Comparison of ENCODE assay signal across 8 mouse cellular contexts in genomic region chr7:27356248-27356647, GRCm38 (mm10). TPM values are rescaled to one million over a fixed set of nuclear protein-coding genes. Genes with fewer than 3 reads are reported as not detected.
DNase-seq lines count a peak whose midpoint lies in the region; ATAC-seq and TF ChIP-seq lines count a peak whose summit lies in the region.

No protein-coding gene starts in this region.

- TF ChIP-seq EP300 in MEL (IDR thresholded peaks at IDR 0.05; ENCODE audit: low read depth in 1 of 2, low read length in 2 of 2), result no peak

- 2% methylated on average over 16 of the region's 16 CpGs for WGBS in forebrain, embryonic 12.5 days
- 4% methylated on average over 15 of the region's 16 CpGs for WGBS in hindbrain, postnatal 0 days
- WGBS in liver, embryonic 11.5 days, result 2% methylated on average over 16 of the region's 16 CpGs
- 3% methylated on average over 16 of the region's 16 CpGs for WGBS in neural tube, embryonic 13.5 days

- TF ChIP-seq POLR2A in MEL (IDR thresholded peaks at IDR 0.05; ENCODE audit: control insufficient read depth in 1 of 2, insufficient read depth in 1 of 2, low read depth in 1 of 2, low read length in 2 of 2, poor library complexity in 1 of 2), result 0 out of 4 replicates have a peak, but pooled peaks of 1 of the 2 experiments have one; percentile 42

- peak; percentile 60 for DNase-seq in adrenal gland, adult 2 months
- no peak for DNase-seq in adrenal gland, adult 18-20 months (ENCODE audit: low spot score in 2 of 2)
- no peak for DNase-seq in MEL (ENCODE audit: low read depth, low spot score)
- no peak for DNase-seq in hindbrain, postnatal 0 days (ENCODE audit: low spot score)
- DNase-seq in liver, embryonic 11.5 days (ENCODE audit: low spot score), result no peak
- DNase-seq in right cerebral cortex, postnatal 14 days, result no peak

- H3K27me3 ChIP-seq in MEL (ENCODE audit: control insufficient read depth in 1 of 2, insufficient read depth in 2 of 2, low read length in 2 of 2), result no peaks in the 10 kb centered on the region
- peaks cover 39% of the 10 kb centered on the region for H3K27me3 ChIP-seq in forebrain, embryonic 12.5 days
- 0 out of 2 replicates have a peak, but pooled peaks cover 10% of the 10 kb centered on the region for H3K27me3 ChIP-seq in hindbrain, postnatal 0 days (ENCODE audit: insufficient read depth, low read length)
- H3K27me3 ChIP-seq in liver, embryonic 11.5 days (replicated peaks; ENCODE audit: control insufficient read depth, insufficient read depth, low read length), result no peaks in the 10 kb centered on the region
- H3K27me3 ChIP-seq in neural tube, embryonic 13.5 days, result peaks cover 34% of the 10 kb centered on the region

- H3K79me2 ChIP-seq in MEL (ENCODE audit: control insufficient read depth, insufficient read depth, low read length, poor library complexity), result peaks cover 3% of the 10 kb centered on the region; the same call in 1 of the 2 replicates

- no peak for TF ChIP-seq CTCF in MEL (IDR thresholded peaks at IDR 0.05 in 2 of 3, conservative IDR thresholded peaks at IDR 0.05 in 1 of 3; ENCODE audit: control insufficient read depth in 1 of 3, insufficient read depth in 1 of 3, low read depth in 2 of 3, low read length in 3 of 3, poor library complexity in 1 of 3, severe bottlenecking in 1 of 3)
- no peak for TF ChIP-seq CTCF in hindbrain, postnatal 0 days (IDR thresholded peaks at IDR 0.05; ENCODE audit: low read depth)

- peak overlapping the region; percentile 58 to 96 for H3K4me3 ChIP-seq in MEL (ENCODE audit: control insufficient read depth in 1 of 2, insufficient read depth in 1 of 2, low read depth in 2 of 2, low read length in 2 of 2)
- H3K4me3 ChIP-seq in forebrain, embryonic 12.5 days (replicated peaks), result peak overlapping the region; percentile 67
- H3K4me3 ChIP-seq in hindbrain, postnatal 0 days (ENCODE audit: low read length), result peak overlapping the region; percentile 72
- peak overlapping the region; percentile 73 for H3K4me3 ChIP-seq in liver, embryonic 11.5 days (ENCODE audit: low read depth, low read length)
- peak overlapping the region; percentile 69 for H3K4me3 ChIP-seq in neural tube, embryonic 13.5 days

- peaks cover 0 to 18% of the 10 kb centered on the region in 2 experiments; a peak in 2 of 4 replicates for H3K36me3 ChIP-seq in MEL (ENCODE audit: control insufficient read depth in 1 of 2, insufficient read depth in 2 of 2, low read length in 2 of 2)
- peaks cover 22% of the 10 kb centered on the region for H3K36me3 ChIP-seq in forebrain, embryonic 12.5 days (replicated peaks)
- H3K36me3 ChIP-seq in hindbrain, postnatal 0 days (ENCODE audit: insufficient read depth, low read length), result peaks cover 6% of the 10 kb centered on the region; the same call in 1 of the 2 replicates
- H3K36me3 ChIP-seq in liver, embryonic 11.5 days (ENCODE audit: control insufficient read depth, insufficient read depth, low read length), result peaks cover 4% of the 10 kb centered on the region
- peaks cover 20% of the 10 kb centered on the region for H3K36me3 ChIP-seq in neural tube, embryonic 13.5 days

- H3K9ac ChIP-seq in MEL (ENCODE audit: control insufficient read depth, low read depth, low read length, poor library complexity, severe bottlenecking), result peak overlapping the region; percentile 57
- H3K9ac ChIP-seq in forebrain, embryonic 12.5 days, result no peak overlapping the region
- H3K9ac ChIP-seq in hindbrain, postnatal 0 days (replicated peaks; ENCODE audit: low read length), result 0 out of 2 replicates have a peak overlapping the region, but pooled peaks have one; percentile 2
- H3K9ac ChIP-seq in liver, embryonic 11.5 days (ENCODE audit: low read depth, low read length), result peak overlapping the region; percentile 57
- H3K9ac ChIP-seq in neural tube, embryonic 13.5 days, result peak overlapping the region; percentile 60

- ATAC-seq in forebrain, embryonic 12.5 days (ENCODE audit: low FRiP score), result peak; percentile 28; the same call in 1 of the 2 replicates
- ATAC-seq in hindbrain, postnatal 0 days, result peak; percentile 25
- ATAC-seq in liver, embryonic 11.5 days (replicated peaks; ENCODE audit: low FRiP score), result peak; percentile 34
- peak; percentile 67 for ATAC-seq in neural tube, embryonic 13.5 days (ENCODE audit: low read depth)

- TF ChIP-seq RAD21 in MEL (IDR thresholded peaks at IDR 0.05; ENCODE audit: low read depth, low read length), result no peak

- peaks cover 4 to 17% of the 10 kb centered on the region in 2 experiments for H3K4me1 ChIP-seq in MEL (ENCODE audit: control insufficient read depth in 1 of 2, insufficient read depth in 2 of 2, low read length in 2 of 2)
- peaks cover 33% of the 10 kb centered on the region for H3K4me1 ChIP-seq in forebrain, embryonic 12.5 days
- peaks cover 12% of the 10 kb centered on the region; the same call in 1 of the 2 replicates for H3K4me1 ChIP-seq in hindbrain, postnatal 0 days (ENCODE audit: insufficient read depth, low read length)
- H3K4me1 ChIP-seq in liver, embryonic 11.5 days (replicated peaks; ENCODE audit: control insufficient read depth, insufficient read depth, low read length), result peaks cover 28% of the 10 kb centered on the region
- H3K4me1 ChIP-seq in neural tube, embryonic 13.5 days (replicated peaks), result peaks cover 30% of the 10 kb centered on the region

- H3K4me2 ChIP-seq in forebrain, embryonic 12.5 days, result peak overlapping the region; percentile 65
- H3K4me2 ChIP-seq in hindbrain, postnatal 0 days (ENCODE audit: low read depth, low read length), result peak overlapping the region; percentile 81
- peak overlapping the region; percentile 69 for H3K4me2 ChIP-seq in liver, embryonic 11.5 days
- peak overlapping the region; percentile 78 for H3K4me2 ChIP-seq in neural tube, embryonic 13.5 days

- peak overlapping the region; percentile 85 for H3K27ac ChIP-seq in MEL (ENCODE audit: control insufficient read depth, low read depth, low read length)
- no peak overlapping the region for H3K27ac ChIP-seq in forebrain, embryonic 12.5 days
- H3K27ac ChIP-seq in hindbrain, postnatal 0 days, result 0 out of 2 replicates have a peak overlapping the region, but pooled peaks have one; percentile 22
- H3K27ac ChIP-seq in liver, embryonic 11.5 days (ENCODE audit: low read depth, low read length), result peak overlapping the region; percentile 82; the same call in 1 of the 2 replicates
- peak overlapping the region; percentile 49 for H3K27ac ChIP-seq in neural tube, embryonic 13.5 days (replicated peaks)

- no peaks in the 10 kb centered on the region for H3K9me3 ChIP-seq in MEL (replicated peaks; ENCODE audit: insufficient read depth, low read length)
- H3K9me3 ChIP-seq in forebrain, embryonic 12.5 days, result no peaks in the 10 kb centered on the region
- H3K9me3 ChIP-seq in hindbrain, postnatal 0 days (ENCODE audit: low read length), result no peaks in the 10 kb centered on the region
- 0 out of 2 replicates have a peak, but pooled peaks cover 2% of the 10 kb centered on the region for H3K9me3 ChIP-seq in liver, embryonic 11.5 days (ENCODE audit: control insufficient read depth, low read length)
- H3K9me3 ChIP-seq in neural tube, embryonic 13.5 days, result no peaks in the 10 kb centered on the region

TF ChIP-seq in MEL, 35 proteins besides CTCF, POLR2A, EP300 and RAD21 (continues in another document):
- TF ChIP-seq SIN3A (IDR thresholded peaks at IDR 0.05; ENCODE audit: low read length), result 0 out of 2 replicates have a peak, but pooled peaks have one; percentile 13
- TF ChIP-seq GATA1 (IDR thresholded peaks at IDR 0.05; ENCODE audit: low read depth, low read length), result no peak
- TF ChIP-seq CHD2 (IDR thresholded peaks at IDR 0.05; ENCODE audit: low read length), result no peak

RNA-seq across cellular contexts. Expression of gene Shkbp1, which starts 0.4 kb away (rescaled TPM):
- total RNA-seq in adrenal gland, adult 2 months (2021), result 10 to 100 TPM; 11.3 to 22.5 TPM
- polyA plus RNA-seq in adrenal gland, adult 2 months (2012; rRNA removed), result 60.8 and 74.5 TPM in 2 replicates
- 10 to 100 TPM; 18.3 to 19.4 TPM for total RNA-seq in adrenal gland, adult 18-20 months (2021)
- 24.2 and 25.4 TPM in 2 replicates for total RNA-seq in MEL (2012; rRNA removed)
- 10 to 100 TPM in 1 of 2 experiments, not detected in 1; 77.0 TPM for polyA plus RNA-seq in MEL (2012; ENCODE audit: insufficient read depth in 1 of 2, insufficient read length in 2 of 2, low read depth in 1 of 2, low replicate concordance in 2 of 2, missing spikeins in 1 of 2)
- polyA plus RNA-seq in forebrain, embryonic 12.5 days (2016; fragmentation: Nextera tagmentation; extraction: Ambion mirVana), result 77.1 and 81.2 TPM in 2 replicates
- 27.0 and 31.2 TPM in 2 replicates for total RNA-seq in hindbrain, postnatal 0 days (2014; rRNA removed)
- polyA plus RNA-seq in hindbrain, postnatal 0 days (2015; fragmentation: Nextera tagmentation; extraction: Ambion mirVana), result 20.0 and 20.2 TPM in 2 replicates
- polyA plus RNA-seq in liver, embryonic 11.5 days (2014; fragmentation: Nextera tagmentation; extraction: Ambion mirVana), result 46.8 and 49.6 TPM in 2 replicates
- 50.6 and 59.6 TPM in 2 replicates for polyA plus RNA-seq in neural tube, embryonic 13.5 days (2015; fragmentation: Nextera tagmentation; extraction: Ambion mirVana)

RNA-seq across cellular contexts. Expression of gene Gm20479, which starts 1.0 kb away (rescaled TPM):
- total RNA-seq in adrenal gland, adult 2 months (2021), result 1 to 10 TPM in 1 of 2 experiments, not detected in 1; 6.3 TPM
- 0.28 TPM in 2 replicates for polyA plus RNA-seq in adrenal gland, adult 2 months (2012; rRNA removed)
- total RNA-seq in adrenal gland, adult 18-20 months (2021), result 1 to 10 TPM in 1 of 2 experiments, not detected in 1; 1.7 TPM
- 0.42 TPM in 1 of 2 replicates, not detected in the other for total RNA-seq in MEL (2012; rRNA removed)
- 1 to 10 TPM in 1 of 2 experiments, not detected in 1; 2.7 TPM for polyA plus RNA-seq in MEL (2012; ENCODE audit: insufficient read depth in 1 of 2, insufficient read length in 2 of 2, low read depth in 1 of 2, low replicate concordance in 2 of 2, missing spikeins in 1 of 2)
- polyA plus RNA-seq in forebrain, embryonic 12.5 days (2016; fragmentation: Nextera tagmentation; extraction: Ambion mirVana), result 1.5 TPM in 1 of 2 replicates, not detected in the other
- total RNA-seq in hindbrain, postnatal 0 days (2014; rRNA removed), result not detected in 2 replicates
- polyA plus RNA-seq in hindbrain, postnatal 0 days (2015; fragmentation: Nextera tagmentation; extraction: Ambion mirVana), result not detected in 2 replicates
- 0.43 and 1.2 TPM in 2 replicates for polyA plus RNA-seq in liver, embryonic 11.5 days (2014; fragmentation: Nextera tagmentation; extraction: Ambion mirVana)
- not detected in 2 replicates for polyA plus RNA-seq in neural tube, embryonic 13.5 days (2015; fragmentation: Nextera tagmentation; extraction: Ambion mirVana)

RNA-seq across cellular contexts. Expression of gene Ltbp4, which starts 18.8 kb away (rescaled TPM):
- total RNA-seq in adrenal gland, adult 2 months (2021), result 10 to 100 TPM; 70.3 to 94.7 TPM
- polyA plus RNA-seq in adrenal gland, adult 2 months (2012; rRNA removed), result 253 and 263 TPM in 2 replicates
- 10 to 100 TPM; 88.5 to 90.6 TPM for total RNA-seq in adrenal gland, adult 18-20 months (2021)
- total RNA-seq in MEL (2012; rRNA removed), result 2.2 and 2.9 TPM in 2 replicates
- 10 to 100 TPM in 1 of 2 experiments, not detected in 1; 14.2 TPM for polyA plus RNA-seq in MEL (2012; ENCODE audit: insufficient read depth in 1 of 2, insufficient read length in 2 of 2, low read depth in 1 of 2, low replicate concordance in 2 of 2, missing spikeins in 1 of 2)
- 12.4 and 16.5 TPM in 2 replicates for polyA plus RNA-seq in forebrain, embryonic 12.5 days (2016; fragmentation: Nextera tagmentation; extraction: Ambion mirVana)
- total RNA-seq in hindbrain, postnatal 0 days (2014; rRNA removed), result 34.8 and 41.2 TPM in 2 replicates
- 10.5 and 10.6 TPM in 2 replicates for polyA plus RNA-seq in hindbrain, postnatal 0 days (2015; fragmentation: Nextera tagmentation; extraction: Ambion mirVana)
- polyA plus RNA-seq in liver, embryonic 11.5 days (2014; fragmentation: Nextera tagmentation; extraction: Ambion mirVana), result 7.1 and 10.2 TPM in 2 replicates
- polyA plus RNA-seq in neural tube, embryonic 13.5 days (2015; fragmentation: Nextera tagmentation; extraction: Ambion mirVana), result 6.9 and 8.0 TPM in 2 replicates

Comparison
In these comparisons a context has a peak if more than half of its experiments do, and no peak if none do; other contexts are left out.
1. RNA of gene Ltbp4, which starts 18.8 kb away (polyA plus RNA-seq): 253 to 263 TPM in adrenal gland, adult 2 months; 12.4 to 16.5 TPM in forebrain, embryonic 12.5 days, 14.2 TPM in MEL, 10.5 to 10.6 TPM in hindbrain, postnatal 0 days, 7.1 to 10.2 TPM in liver, embryonic 11.5 days and 6.9 to 8.0 TPM in neural tube, embryonic 13.5 days; every median in the first group is over 10 times any median in the second.
2. Peak in every context shown above with its lines, with median percentiles within 50 percentile points of each other: H3K4me3 ChIP-seq, ATAC-seq and H3K4me2 ChIP-seq.